Mouse (Mus musculus): ENCODE data around the gene Cd81. TPM values are rescaled to one million over a fixed set of nuclear protein-coding genes. Genes with fewer than 3 reads are reported as not detected.

Cd81 gene
- polyA plus RNA-seq, 1 experiment from 2014 or later, result 310 TPM

DNA sequence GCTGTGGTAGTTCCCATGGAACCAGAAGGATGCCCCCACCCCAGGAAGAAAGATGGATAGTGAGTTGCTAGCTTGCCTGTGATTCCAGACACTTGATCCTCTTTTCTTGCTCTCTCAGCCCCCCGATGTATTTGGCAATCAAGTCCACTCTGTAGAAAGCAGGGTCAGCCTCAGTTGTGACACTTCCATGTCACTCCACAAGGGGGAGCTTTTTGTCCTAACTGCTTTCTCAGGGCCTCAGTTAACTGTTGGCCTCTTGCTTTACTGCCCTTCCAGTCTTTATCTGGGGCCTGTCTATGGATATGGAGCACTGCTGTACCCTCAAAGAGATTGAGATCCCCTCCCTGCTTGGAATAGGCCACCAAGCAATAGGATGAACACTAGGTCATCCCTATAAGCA, 20.5 kb downstream of the Cd81 start:
- Histone ChIP-seq H3K36me3 (peaks cover 31% of the 10 kb centered on the region), H3K4me3 (no peak overlapping the region), H3K9me3 (replicated peaks) (no peaks in the 10 kb centered on the region), H3K4me1 (peaks cover 23% of the 10 kb centered on the region), H3K27me3 (ENCODE audit: low read depth, poor library complexity, severe bottlenecking) (no peaks in the 10 kb centered on the region), H3K27ac (no peak overlapping the region)
- peak; percentile 55 for DNase-seq (ENCODE audit: low spot score)
- WGBS, result 70% methylated on average over 1 of the region's 1 CpGs

DNA sequence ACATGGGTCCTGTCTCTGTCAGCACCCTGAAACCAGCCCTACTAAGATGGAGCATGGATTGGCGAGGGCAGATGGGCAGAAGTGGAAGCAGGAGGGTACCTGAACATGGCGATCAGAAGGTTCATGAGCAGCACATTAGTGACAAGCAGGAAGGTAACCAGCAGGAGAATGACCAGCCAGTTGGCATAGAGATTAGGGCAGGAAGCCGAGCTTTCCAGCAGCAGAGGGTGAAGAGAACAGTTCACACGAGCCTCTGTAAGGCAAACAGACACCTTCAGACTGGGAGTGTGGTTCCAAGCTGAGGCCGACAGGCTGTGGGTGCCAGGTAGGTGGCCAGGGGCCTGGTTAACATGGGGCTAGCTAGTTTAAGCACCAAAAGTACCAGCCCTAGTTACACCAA, 22.9 kb downstream of the Cd81 start:
- DNase-seq (ENCODE audit: low spot score), result no peak
- Histone ChIP-seq H3K9me3 (replicated peaks) (no peaks in the 10 kb centered on the region), H3K4me1 (peaks cover 10% of the 10 kb centered on the region), H3K27me3 (ENCODE audit: low read depth, poor library complexity, severe bottlenecking) (no peaks in the 10 kb centered on the region), H3K27ac (no peak overlapping the region), H3K36me3 (peaks cover 21% of the 10 kb centered on the region), H3K4me3 (no peak overlapping the region)
- WGBS, result 77% methylated on average over 5 of the region's 5 CpGs

DNA sequence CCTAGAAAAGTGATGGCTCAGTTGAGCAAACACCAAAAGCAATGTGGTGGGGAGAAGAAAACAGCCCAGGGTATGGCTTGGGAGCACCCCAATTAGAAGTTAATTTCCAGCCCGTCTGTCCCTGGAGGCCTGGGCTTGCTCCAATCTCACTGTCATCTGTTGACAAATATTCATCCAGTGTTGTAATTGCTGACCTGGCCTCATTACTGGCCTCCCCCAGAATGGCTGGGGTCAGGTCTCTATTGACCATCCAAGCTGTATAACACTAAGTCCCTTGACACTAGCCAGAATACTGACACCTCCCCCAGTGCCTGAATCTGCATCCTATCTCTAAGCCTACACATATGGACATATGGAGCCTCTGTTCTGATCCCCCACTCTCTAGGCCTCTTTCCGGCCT, 24.8 kb downstream of the Cd81 start:
- H3K27ac ChIP-seq, result no peak overlapping the region
- no peak for DNase-seq (ENCODE audit: low spot score)
- no peaks in the 10 kb centered on the region for H3K9me3 ChIP-seq (replicated peaks)
- WGBS, result 68% methylated on average over 2 of the region's 2 CpGs
- peaks cover 3% of the 10 kb centered on the region; the same call in 1 of the 2 replicates for H3K36me3 ChIP-seq
- H3K4me1 ChIP-seq, result peaks cover 5% of the 10 kb centered on the region
- H3K4me3 ChIP-seq, result no peak overlapping the region
- H3K27me3 ChIP-seq (ENCODE audit: low read depth, poor library complexity, severe bottlenecking), result no peaks in the 10 kb centered on the region

DNA sequence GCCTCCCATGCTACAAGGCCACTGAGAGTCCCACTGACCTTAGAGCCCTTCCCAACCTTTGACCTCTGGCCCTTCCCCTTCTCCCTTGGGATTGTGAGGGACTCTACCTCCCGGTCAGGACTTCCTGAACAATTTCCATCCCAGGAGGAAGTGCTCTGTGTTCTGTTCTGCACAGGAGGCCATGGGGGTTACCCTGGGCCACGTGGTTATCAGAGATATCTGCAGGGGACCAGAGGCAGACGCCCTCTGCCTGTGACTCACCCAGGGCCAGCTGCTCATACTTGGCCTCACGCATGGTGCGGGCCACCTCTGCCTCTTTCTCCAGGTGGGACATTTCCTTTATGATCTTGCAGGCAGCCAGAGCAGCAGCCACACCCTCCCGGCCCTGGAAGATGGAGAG, 29.5 kb downstream of the Cd81 start:
- Histone ChIP-seq H3K4me1 (peaks cover 18% of the 10 kb centered on the region), H3K36me3 (no peaks in the 10 kb centered on the region), H3K4me3 (no peak overlapping the region), H3K9me3 (replicated peaks) (no peaks in the 10 kb centered on the region), H3K27me3 (ENCODE audit: low read depth, poor library complexity, severe bottlenecking) (no peaks in the 10 kb centered on the region), H3K27ac (no peak overlapping the region)
- 76% methylated on average over 6 of the region's 6 CpGs for WGBS
- DNase-seq (ENCODE audit: low spot score), result no peak

DNA sequence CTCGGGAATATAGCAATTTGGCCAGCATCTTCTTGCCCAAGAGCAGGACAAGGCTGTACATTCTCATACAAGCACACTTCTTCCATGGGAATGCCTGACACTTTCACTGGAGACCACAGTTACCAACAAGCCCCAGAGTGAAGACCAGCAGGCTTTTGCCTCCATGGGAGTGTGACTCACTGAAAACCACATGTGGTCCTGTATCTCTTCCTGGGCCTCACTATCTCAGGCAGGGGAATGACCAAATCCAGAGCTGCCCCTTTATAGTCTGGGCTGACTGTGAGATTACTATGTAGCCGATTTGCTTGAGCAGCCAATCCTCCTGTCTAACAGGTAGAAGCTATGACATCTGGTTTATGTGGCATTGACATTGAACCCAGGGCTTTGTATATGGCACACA, 31.2 kb downstream of the Cd81 start:
- Histone ChIP-seq H3K27ac (no peak overlapping the region), H3K4me1 (peaks cover 25% of the 10 kb centered on the region), H3K9me3 (replicated peaks) (no peaks in the 10 kb centered on the region), H3K27me3 (ENCODE audit: low read depth, poor library complexity, severe bottlenecking) (no peaks in the 10 kb centered on the region), H3K4me3 (no peak overlapping the region), H3K36me3 (no peaks in the 10 kb centered on the region)
- DNase-seq (ENCODE audit: low spot score), result no peak
- WGBS, result 84% methylated on average over 2 of the region's 2 CpGs

DNA sequence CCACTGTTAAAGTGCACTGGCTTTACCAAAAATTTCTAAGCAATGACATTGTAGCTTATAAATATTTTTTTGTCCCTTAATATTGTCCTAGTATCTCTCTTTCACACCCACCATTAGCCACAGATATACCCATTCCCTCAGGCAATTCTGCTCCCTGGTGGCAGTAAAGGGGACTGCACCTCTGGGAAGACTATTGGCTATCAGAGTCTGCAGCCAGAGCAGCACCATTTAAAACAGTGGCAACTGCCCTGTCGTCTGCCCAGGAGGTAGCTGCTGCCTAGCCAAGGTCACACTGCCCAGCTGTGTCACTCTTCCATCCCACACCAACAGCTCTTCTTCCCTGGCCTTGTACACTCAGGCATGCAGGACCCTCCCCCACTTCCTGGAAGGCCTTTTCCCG, 33.8 kb downstream of the Cd81 start:
- H3K36me3 ChIP-seq, result no peaks in the 10 kb centered on the region
- DNase-seq (ENCODE audit: low spot score), result peak; percentile 69
- no peaks in the 10 kb centered on the region for H3K9me3 ChIP-seq (replicated peaks)
- H3K4me1 ChIP-seq, result peaks cover 27% of the 10 kb centered on the region
- WGBS, result 53% methylated on average over 2 of the region's 2 CpGs
- H3K27me3 ChIP-seq (ENCODE audit: low read depth, poor library complexity, severe bottlenecking), result peaks cover 5% of the 10 kb centered on the region; the same call in 1 of the 2 replicates
- H3K4me3 ChIP-seq, result no peak overlapping the region
- peak overlapping the region; percentile 84 for H3K27ac ChIP-seq

DNA sequence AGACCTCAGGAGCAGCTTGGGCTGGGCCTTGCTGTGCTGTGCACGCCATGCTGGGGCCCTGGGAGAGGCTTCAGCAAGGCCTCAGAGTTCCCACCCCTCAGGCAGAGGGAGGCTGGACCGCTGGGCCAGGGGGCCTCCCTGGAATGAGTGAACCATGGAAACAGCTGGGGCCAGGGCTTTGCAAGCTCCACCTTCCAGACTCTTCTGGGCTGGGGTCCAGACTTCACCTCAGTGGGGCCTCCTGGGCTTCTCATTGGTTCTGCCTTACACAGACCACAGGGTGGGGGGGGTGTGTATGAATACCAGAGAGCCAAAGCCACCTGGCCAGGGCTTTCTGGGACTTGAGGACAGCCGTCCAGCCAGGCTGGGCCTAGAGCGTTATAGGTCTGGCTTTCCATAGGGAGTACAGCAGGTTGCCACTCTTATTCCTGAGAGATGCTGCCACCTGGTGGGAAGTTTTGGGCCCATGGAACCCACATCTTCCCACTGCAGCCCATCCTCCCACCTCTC, 34.6 kb downstream of the Cd81 start:
- Histone ChIP-seq H3K27me3 (ENCODE audit: low read depth, poor library complexity, severe bottlenecking) (peaks cover 5% of the 10 kb centered on the region; the same call in 1 of the 2 replicates), H3K36me3 (no peaks in the 10 kb centered on the region), H3K4me1 (peaks cover 24% of the 10 kb centered on the region), H3K9me3 (replicated peaks) (no peaks in the 10 kb centered on the region), H3K27ac (peak overlapping the region; percentile 84), H3K4me3 (0 out of 2 replicates have a peak overlapping the region, but pooled peaks have one; percentile 6)
- WGBS, result 61% methylated on average over 4 of the region's 4 CpGs
- DNase-seq (ENCODE audit: low spot score), result peak; percentile 72

DNA sequence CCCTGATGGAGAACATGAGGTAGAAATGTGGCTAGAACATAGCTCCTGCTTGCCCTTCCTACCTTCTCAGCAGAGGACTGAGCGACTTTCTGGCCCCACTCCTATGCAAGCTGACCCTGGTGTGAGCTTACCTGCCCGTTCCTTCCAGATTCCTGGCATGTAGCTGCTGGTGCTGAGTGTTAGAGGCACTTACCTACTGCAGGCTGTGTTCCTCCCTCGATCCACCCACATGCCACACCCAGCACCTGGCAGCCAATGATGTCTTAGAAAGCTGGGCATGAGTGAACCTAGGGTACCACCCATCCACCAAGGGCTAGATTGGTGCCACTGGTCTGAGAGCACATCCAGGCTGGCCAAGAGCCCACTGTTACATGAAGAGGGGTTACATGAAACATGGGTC, 41.3 kb downstream of the Cd81 start:
- no peak for DNase-seq (ENCODE audit: low spot score)
- Histone ChIP-seq H3K27ac (no peak overlapping the region), H3K9me3 (replicated peaks) (no peaks in the 10 kb centered on the region), H3K27me3 (ENCODE audit: low read depth, poor library complexity, severe bottlenecking) (peaks cover 15% of the 10 kb centered on the region), H3K36me3 (no peaks in the 10 kb centered on the region), H3K4me1 (peaks cover 8% of the 10 kb centered on the region), H3K4me3 (no peak overlapping the region)
- 75% methylated on average over 3 of the region's 3 CpGs for WGBS

DNA sequence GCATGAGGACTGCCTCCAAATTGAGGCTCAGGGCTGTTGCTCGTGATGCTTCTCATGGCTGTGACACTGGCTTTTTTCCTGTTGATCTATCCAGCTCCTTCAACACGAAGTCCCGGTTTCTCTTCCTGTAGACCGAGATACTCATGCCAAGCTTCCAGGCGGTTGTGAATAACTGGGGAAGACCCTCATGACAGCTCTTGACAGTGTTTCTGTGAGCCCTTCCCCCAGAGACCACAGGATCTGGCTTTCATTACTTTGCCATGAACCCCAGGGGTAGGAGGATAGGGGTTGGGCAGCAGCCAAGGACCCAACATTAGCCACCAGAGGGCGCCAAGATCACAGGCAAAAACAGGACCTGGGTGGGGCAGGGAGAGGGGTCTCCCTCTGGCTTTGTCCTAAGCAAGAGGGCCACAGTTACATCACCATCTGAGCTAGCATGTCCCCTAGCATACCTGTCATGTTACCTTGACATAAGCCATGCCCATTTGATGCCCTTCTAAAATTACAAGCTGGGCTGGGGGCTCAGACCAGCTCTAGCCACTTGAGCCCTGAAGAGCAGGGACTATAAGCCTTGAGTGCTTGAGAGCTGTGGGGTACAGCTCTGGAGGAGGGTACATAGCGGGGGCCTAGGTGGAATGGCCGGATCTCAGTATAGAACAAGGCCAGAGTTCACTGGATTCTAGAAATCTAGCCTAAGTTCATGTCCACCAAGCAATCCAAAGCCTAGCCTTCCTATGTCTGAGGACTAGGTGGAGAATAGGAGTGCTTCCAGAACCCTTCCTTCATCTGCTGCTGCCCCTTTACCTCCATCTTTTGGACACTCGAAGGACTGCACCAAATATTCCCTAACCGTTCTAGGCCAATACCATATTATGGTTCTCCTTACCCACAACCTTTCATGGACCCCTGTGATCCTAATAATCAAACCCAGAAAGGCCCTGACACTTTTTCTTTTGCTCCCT, 42.3 kb downstream of the Cd81 start, which contains the start of gene Trpm5:
Gene Trpm5, minus strand, starts transcription at position 51 of the 962 bp plus-strand sequence.
- Histone ChIP-seq H3K27ac (no peak within 1 kb of the TSS), H3K4me1 (peaks cover 6% of the 10 kb centered on the region), H3K27me3 (ENCODE audit: low read depth, poor library complexity, severe bottlenecking) (peaks cover 10% of the 10 kb centered on the region; the same call in 1 of the 2 replicates), H3K4me3 (no peak within 1 kb of the TSS), H3K36me3 (no peaks in the 10 kb centered on the region), H3K9me3 (replicated peaks) (no peaks in the 10 kb centered on the region)
- 44% methylated on average over 10 of the region's 10 CpGs for WGBS
- peak; percentile 88 for DNase-seq (ENCODE audit: low spot score)

DNA sequence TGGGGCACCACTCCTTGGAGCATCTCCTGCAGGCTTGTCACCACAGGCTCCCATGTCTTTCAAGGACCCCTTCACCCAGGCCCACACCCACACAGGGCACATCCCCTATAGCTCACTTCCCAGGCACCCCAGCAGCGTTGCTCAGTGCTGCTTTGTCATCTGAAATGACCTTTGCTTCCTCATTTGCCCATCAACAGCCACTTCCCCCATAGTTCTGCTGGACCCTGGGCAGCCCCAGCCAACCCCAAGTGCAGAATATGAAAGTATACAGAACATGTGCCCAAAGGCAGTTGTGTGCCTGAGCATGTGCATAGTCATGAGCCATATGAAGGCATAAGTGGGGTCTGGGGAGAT, 43.0 kb downstream of the Cd81 start:
- Histone ChIP-seq H3K4me3 (no peak overlapping the region), H3K27ac (no peak overlapping the region), H3K9me3 (replicated peaks) (no peaks in the 10 kb centered on the region), H3K27me3 (ENCODE audit: low read depth, poor library complexity, severe bottlenecking) (peaks cover 16% of the 10 kb centered on the region; the same call in 1 of the 2 replicates), H3K36me3 (no peaks in the 10 kb centered on the region), H3K4me1 (peaks cover 6% of the 10 kb centered on the region)
- DNase-seq (ENCODE audit: low spot score), result no peak
- 50% methylated on average over 1 of the region's 1 CpGs for WGBS

DNA sequence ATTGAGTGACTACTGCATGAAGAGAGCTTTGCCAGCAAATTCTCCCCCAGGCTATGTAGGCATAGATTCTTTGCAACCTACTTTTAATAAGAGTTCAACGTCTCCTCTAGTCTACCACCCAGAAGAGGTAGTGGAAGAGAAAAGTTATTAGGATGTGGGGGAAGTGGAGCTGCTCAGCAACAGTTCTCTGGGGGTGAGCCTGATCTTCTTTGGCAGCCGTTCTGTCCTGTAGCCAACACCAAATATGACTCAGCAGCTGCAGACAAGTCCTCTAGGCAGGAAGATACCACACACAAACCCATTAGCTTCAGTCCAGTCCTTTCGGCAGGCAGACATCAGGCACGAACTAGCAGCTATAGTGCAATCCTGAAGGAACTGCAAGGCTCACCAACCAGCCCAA, 48.2 kb downstream of the Cd81 start:
- DNase-seq (ENCODE audit: low spot score), result no peak
- WGBS, result 80% methylated on average over 4 of the region's 4 CpGs
- no peaks in the 10 kb centered on the region for H3K36me3 ChIP-seq

DNA sequence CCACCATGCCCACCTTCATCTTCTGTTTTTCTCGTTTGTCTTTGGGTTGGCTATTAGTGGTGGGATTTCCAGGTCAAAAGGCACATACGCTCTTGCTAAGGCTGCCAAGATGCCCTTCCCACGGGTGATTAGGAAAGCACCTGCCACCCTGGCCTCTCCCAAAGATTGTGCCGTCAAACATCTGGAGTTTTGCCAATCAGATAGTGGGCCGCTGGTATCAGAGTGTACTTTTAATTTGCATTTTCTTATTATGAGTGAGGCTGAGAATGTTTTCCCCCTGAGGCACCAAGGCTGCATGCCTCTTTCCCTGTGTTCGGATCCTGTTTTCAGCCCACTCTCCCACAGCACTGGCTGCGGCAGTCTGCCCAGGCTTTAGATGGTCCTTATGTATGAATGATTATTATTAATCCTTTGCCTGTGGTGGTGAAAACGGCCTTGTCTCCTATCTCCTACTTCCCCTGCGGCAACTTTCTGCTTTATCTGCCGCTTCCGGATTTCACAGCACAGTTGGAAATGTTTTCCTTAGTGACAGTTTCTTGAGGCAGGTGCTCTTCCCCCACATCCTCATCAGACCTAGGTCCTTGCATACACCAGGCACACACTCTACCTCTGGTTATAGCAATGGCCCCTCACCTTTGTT, 52.8 kb downstream of the Cd81 start:
- Histone ChIP-seq H3K27me3 (ENCODE audit: low read depth, poor library complexity, severe bottlenecking) (peaks cover 75% of the 10 kb centered on the region), H3K4me1 (peaks cover 28% of the 10 kb centered on the region), H3K9me3 (replicated peaks) (no peaks in the 10 kb centered on the region), H3K36me3 (no peaks in the 10 kb centered on the region), H3K27ac (no peak overlapping the region), H3K4me3 (no peak overlapping the region)
- 70% methylated on average over 11 of the region's 11 CpGs for WGBS
- no peak for DNase-seq (ENCODE audit: low spot score)

More for the DNA sequence above, 48.2 kb downstream of the Cd81 start:
- Histone ChIP-seq H3K4me3 (no peak overlapping the region), H3K4me1 (no peaks in the 10 kb centered on the region), H3K27ac (no peak overlapping the region), H3K27me3 (ENCODE audit: low read depth, poor library complexity, severe bottlenecking) (peaks cover 40% of the 10 kb centered on the region), H3K9me3 (replicated peaks) (no peaks in the 10 kb centered on the region)

DNA sequence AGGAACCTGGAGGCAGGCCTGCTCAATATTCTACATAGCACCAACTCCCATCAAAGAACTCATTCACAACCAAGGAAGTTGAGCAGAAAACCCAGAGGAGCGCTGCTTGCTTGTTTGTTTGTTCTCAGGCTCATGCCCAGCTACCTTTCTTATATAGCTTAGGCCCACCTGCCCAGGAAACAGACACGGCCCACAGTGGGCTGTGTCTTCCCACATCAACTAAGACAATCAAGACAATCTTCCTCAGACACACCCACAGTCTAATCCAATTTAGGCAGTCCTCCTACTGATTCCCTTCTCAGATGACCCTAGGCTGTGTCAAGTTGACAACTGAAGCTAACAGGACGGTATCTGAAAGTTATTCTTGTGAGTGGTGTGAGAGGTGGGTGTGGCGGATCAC, 53.5 kb downstream of the Cd81 start, which contains the start of gene Kcnq1:
Gene Kcnq1, plus strand, starts transcription at position 301 of the 400 bp plus-strand sequence.
- H3K36me3 ChIP-seq, result no peaks in the 10 kb centered on the region
- no peaks in the 10 kb centered on the region for H3K9me3 ChIP-seq (replicated peaks)
- DNase-seq (ENCODE audit: low spot score), result no peak
- peak within 1 kb of the TSS; percentile 59 for H3K4me3 ChIP-seq
- peaks cover 31% of the 10 kb centered on the region for H3K4me1 ChIP-seq
- H3K27ac ChIP-seq, result peak within 1 kb of the TSS; percentile 66
- peaks cover 80% of the 10 kb centered on the region for H3K27me3 ChIP-seq (ENCODE audit: low read depth, poor library complexity, severe bottlenecking)
- 72% methylated on average over 4 of the region's 4 CpGs for WGBS
